Mouse (Mus musculus): Measurements from ENCODE around the gene Fndc3b.
"Not testable (repeated sequence)": the region's sequence is repeated elsewhere in the genome, so short reads cannot be mapped to it uniquely, and the experiment has no call there.

Fndc3b gene

DNA sequence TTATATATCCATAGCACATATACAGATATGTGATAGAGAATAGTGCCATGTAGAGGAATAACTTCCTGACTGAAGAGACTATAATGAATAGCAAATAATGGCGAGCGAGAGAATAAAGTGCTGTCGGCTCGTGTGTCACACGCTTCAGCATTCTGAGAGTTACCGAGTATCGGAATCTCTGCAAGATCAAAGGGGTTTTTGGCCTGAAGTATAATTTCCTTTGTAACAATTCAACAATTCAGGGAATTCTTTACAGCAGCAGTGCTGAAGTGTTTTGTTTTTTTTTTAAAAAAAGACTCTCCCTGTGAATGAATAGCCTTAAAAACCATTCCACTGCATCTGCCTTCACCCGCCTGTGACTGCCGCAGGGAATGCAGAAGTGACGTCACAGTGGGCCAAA lies 294.3 kb downstream of the Fndc3b start:
- ATAC-seq (ENCODE audit: low TSS enrichment): no peak

DNA sequence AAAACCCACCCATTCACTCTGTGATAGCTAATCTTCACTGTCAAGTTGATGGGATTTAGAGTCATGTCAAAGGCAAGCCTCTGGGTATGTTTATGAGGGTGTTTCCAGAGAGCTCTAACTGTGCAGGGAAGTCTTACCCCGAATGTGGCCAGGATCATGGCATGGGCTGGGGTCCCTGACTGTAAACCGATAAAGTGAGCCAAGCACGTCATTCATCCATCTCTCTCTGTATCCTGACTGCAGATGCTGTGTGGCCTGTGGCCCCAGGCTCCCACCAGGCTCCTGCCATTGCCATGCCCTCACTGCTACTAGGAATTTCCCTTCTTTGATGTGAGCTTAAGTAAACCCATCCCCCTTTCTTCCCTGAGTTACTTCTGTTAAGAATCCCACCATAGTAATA lies 297.5 kb downstream of the Fndc3b start:
- no peak for ATAC-seq (ENCODE audit: low TSS enrichment)

DNA sequence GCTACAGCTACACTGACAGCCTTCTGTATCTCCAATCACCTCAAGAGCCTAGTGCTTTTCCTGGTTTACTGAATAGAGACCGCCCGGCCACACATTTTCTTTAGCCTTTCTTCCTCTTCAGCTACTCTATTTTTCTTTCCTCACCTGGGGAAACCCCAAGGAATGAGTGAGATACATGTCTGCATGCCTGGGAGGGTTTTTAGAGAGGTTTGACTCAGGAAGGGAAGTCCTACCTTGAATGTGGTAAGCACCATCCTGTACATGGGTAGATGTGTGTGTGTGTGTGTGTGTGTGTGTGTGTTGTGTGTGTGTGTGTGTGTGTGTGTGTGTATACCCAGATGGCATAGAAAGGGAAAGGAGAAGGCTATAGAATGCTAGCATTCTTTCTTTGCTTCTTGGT lies 299.8 kb downstream of the Fndc3b start:
- ATAC-seq (ENCODE audit: low TSS enrichment): no peak

DNA sequence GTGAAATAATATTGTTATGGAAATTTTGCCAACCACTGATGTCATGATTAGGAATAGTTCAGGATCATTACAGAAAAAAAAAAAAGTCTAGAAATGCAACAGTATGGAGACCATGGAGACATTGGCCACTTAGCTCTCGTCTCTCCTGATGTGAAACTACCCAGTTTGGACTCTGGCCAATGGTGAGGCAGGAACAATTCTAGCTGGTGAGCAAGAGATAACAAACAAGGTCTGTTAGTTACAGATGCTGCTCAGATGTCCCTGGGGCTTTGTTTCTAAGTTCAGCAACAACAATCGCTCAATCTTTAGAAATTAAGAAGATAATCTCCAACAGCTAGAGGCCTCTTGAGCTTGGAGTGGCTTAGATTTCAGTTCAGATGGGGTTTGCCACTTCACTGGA lies 302.5 kb downstream of the Fndc3b start:
- no peak for ATAC-seq (ENCODE audit: low TSS enrichment)

GRCm38 (mm10) chr3:27406440-27406839 lies 304.7 kb downstream of the Fndc3b start:
- ATAC-seq (ENCODE audit: low TSS enrichment): no peak

DNA sequence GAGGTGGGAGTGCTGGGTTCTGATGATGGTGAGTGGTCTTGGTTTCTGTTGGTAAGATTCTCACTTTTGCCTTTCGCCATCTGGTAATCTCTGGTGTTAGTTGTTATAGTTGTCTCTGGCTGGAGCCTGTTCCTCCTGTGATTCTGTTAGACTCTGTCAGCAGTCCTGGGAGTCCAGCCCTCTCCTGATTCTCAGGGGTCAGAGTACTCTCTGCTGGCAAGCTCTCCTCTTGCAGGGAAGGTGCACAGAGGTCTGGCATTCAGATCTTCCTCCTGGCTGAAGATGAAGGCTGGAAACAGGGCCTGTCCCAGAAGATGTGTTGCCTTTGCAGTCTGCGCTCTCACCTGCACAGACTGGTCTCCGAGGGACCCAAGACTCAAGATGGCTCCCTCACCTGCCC lies 310.1 kb downstream of the Fndc3b start:
- ATAC-seq (ENCODE audit: low TSS enrichment): not testable (repeated sequence)

- no peak for ATAC-seq (ENCODE audit: low TSS enrichment)
Observed at GRCm38 (mm10) chr3:27389923-27390322, 321.2 kb downstream of the Fndc3b start.

DNA sequence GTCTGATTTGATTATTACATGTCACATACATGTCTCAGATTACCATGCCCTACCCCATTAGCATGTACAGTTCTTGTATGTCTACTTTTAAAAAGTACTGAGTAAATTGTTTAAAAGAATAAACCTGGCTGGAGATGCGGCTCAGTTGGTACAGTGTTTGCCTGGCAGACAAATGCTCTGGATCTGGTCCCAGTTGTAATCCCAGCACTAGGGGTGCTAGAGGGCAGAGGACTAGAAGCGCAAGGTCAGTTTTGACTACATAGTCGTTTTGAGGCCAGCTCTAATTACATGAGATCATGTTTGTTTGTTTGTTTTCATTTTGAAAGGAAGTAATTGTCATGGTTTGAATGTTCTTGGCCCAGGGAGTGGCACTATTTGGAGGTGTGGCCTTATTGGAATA lies 326.3 kb downstream of the Fndc3b start:
- ATAC-seq (ENCODE audit: low TSS enrichment): no peak

- ATAC-seq (ENCODE audit: low TSS enrichment): no peak
Observed at GRCm38 (mm10) chr3:27377935-27378334, 333.2 kb downstream of the Fndc3b start.

DNA sequence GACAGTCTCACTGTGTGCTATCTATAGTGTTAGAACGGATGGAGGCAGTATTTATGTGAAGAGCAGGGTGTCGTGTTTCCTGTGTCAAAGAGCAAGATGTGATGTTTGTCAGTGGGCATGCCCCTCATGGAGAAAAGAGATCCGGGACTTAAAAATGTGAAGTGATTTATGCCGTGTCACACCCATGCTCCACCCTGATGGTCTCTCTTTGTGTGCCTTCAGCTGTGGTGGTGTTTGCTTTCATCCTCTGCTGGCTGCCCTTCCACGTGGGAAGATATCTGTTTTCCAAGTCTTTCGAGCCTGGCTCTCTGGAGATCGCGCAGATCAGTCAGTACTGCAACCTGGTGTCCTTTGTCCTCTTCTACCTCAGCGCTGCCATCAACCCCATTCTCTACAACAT lies 336.7 kb downstream of the Fndc3b start:
- ATAC-seq (ENCODE audit: low TSS enrichment): no peak

DNA sequence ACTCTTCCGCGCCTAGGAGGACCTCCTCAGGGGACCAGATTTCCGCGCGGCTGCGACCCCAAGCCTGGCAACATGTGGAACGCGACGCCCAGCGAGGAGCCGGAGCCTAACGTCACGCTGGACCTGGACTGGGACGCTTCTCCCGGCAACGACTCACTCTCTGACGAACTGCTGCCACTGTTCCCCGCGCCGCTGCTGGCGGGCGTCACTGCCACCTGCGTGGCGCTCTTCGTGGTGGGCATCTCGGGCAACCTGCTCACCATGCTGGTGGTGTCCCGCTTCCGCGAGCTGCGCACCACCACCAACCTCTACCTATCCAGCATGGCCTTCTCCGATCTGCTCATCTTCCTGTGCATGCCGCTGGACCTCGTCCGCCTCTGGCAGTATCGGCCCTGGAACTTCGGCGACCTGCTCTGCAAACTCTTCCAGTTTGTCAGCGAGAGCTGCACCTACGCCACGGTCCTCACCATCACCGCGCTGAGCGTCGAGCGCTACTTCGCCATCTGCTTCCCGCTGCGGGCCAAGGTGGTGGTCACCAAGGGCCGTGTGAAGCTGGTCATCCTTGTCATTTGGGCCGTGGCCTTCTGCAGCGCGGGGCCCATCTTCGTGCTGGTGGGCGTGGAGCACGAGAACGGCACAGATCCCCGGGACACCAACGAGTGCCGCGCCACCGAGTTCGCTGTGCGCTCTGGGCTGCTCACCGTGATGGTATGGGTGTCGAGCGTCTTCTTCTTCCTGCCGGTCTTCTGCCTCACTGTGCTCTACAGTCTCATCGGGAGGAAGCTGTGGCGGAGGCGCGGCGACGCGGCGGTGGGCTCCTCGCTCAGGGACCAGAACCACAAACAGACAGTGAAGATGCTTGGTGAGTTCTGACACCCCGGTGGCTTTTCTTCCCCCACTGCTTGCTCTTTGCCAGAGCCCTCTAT lies 339.1 kb downstream of the Fndc3b start:
- ATAC-seq (ENCODE audit: low TSS enrichment): peak; percentile 57; the same call in 1 of the 2 replicates

- peak; percentile 73; the same call in 1 of the 2 replicates for ATAC-seq (ENCODE audit: low TSS enrichment)
Observed at GRCm38 (mm10) chr3:27371276-27371621, 339.9 kb downstream of the Fndc3b start, which contains the start of gene Ghsr. Gene Ghsr (plus strand): TSS chr3:27371351.

DNA sequence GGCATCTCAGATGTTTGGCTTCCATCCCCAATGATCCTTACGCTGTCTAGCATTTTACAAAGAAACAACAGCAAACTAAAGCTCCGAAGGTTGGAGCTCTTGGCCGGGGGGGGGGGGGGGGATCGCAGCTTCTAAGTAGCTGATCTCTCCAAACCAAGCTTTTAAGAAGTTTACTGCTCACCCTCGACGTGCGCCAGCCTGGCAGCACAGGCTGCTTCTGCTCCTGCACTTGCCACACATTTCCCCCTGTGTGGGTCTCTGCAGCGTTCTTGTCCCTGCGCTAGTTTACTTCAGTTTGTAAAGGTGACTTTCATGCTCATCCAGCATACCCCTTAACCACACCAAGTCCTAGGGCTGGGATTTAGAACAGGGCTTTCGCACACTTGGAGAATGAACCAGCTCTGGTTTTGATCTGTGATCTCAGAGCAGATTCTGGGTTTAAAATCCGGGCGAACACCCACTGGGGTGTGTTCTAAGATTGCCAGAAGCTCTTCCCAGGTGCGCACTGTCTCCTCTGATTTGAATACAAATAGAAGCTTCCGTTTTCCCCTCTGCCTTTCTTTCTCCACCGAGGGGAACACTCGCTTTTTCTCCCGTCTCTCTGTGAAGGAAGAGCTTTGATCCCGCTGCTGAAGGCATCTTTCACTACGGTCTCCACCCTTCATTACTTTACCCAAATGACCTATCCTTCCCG lies 340.4 kb downstream of the Fndc3b start:
- ATAC-seq (ENCODE audit: low TSS enrichment): no peak

- ATAC-seq (ENCODE audit: low TSS enrichment): no peak
Observed at GRCm38 (mm10) chr3:27370125-27370524, 341.0 kb downstream of the Fndc3b start.
